Mouse (Mus musculus) liver, embryonic 14.5 days (tissue): ENCODE data around the gene Numbl.

ENCODE experiments used
- CTCF ChIP-seq: IDR thresholded peaks from 2 replicates; pipeline ENCODE4 v1.5.1; 2016; ENCODE audit warnings: antibody characterized with exemption, low read depth, control low read depth
- EP300 ChIP-seq: IDR thresholded peaks from 2 replicates; pipeline ENCODE4 v1.6.1; 2016; ENCODE audit warnings: antibody characterized with exemption, low read depth

- TF ChIP-seq EP300 (no peak), CTCF (no peak)
These were observed 38.3 kb downstream of the Numbl start for GRCm38 (mm10) chr7:27296518-27296917.
